Mouse (Mus musculus) mammary gland, adult 2 months (tissue): ENCODE measurements around the gene Kcnj16. TPM values are rescaled to one million over a fixed set of nuclear protein-coding genes. Genes with fewer than 3 reads are reported as not detected.

Experiments
- polyA plus RNA-seq: library from polyadenylated mRNA; depleted of rRNA; stranded (reverse); fragments of >200 nt; gene quantifications from 2 replicates; pipeline ENCODE4 v1.2.3, GENCODE M21; 2012; ENCODE audit warnings: low replicate concordance; rRNA removed

Gene Kcnj16
- polyA plus RNA-seq, result 0.19 and 0.45 TPM in 2 replicates

DNA sequence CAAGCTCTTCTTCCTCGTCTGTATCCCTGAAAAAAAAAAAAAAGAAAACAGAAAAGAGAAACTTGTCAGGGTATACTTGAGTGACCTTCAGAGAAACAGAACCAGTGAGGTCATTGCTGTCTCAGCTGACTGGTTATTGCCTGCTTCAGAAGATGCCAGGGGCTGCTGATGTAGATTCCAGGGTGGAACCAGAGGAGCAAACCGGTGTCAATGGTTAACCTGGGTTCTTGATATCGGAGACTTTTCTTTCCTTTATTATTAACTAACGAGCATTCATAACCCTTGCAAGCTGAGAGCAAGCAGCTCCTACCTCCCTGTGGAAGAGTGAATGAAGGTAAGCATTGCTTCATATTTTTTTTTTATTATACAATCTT, at the start of gene Kcnj16:
Kcnj16 (plus strand) TSS at position 272 of the 374 bp plus-strand sequence.

DNA sequence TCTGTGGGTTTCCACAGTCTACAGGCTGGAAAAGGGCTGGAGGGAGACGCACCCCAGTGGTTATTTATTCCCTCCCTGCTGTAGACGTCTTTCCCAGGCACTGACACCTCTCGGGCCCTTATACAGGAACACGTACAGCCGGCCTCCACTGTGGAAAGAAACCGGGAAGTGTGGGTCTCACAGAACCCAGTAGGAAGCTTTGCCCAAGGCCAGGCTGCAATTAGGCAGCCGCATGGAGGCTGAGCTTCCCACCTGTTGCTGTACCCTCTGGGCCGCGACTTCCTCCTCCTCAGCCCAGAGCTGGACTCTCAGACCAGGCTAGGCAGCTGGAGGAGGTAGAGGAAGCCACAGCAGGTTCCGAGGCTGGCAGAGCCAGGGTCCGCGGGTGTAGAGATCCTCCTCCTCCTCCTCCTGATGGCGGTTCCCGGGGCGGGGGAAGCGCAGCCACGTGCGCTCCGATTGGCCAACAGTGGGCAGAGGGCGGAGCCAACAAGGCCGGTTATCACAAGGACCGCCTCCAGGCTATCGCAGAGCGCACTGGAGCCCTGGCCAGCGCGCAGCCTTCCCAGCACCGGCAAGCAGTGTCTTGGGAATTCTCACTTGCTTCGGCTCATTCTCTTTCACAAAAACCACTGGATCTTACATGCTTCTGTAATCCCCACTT, 97.9 kb downstream of the Kcnj16 start, which contains the start of gene Kcnj2:
Kcnj2 (plus strand) TSS at position 530 of the 664 bp plus-strand sequence.

Other genes starting within 250 kb of the Kcnj16 start
- gene Kcnj2, start 98.1 kb downstream of the Kcnj16 start, polyA plus RNA-seq, result 0.69 and 8.7 TPM in 2 replicates